Mouse (Mus musculus) spleen, adult 2 months (tissue): ENCODE measurements around the gene Igsf3. TPM values are rescaled to one million over a fixed set of nuclear protein-coding genes. Genes with fewer than 3 reads are reported as not detected.
"Not testable (repeated sequence)": the region's sequence is repeated elsewhere in the genome, so short reads cannot be mapped to it uniquely, and the experiment has no call there.

Experiments
- DNase-seq, 2 experiments: peaks; one replicate each; pipeline versions ENCODE4 v3.0.0 to v3.0.0-alpha.2; 2012 to 2021; ENCODE audit warnings: low spot score in 2 of 2, low read depth in 1 of 2
- H3K27ac ChIP-seq: fragments of 200-500 bp; 2 replicates; pipeline ENCODE4 v1.5.1; 2012; ENCODE audit warnings: low read length, inconsistent platforms; ENCODE audit not compliant: insufficient read depth
- H3K27me3 ChIP-seq: fragments of 200-500 bp; 2 replicates; pipeline ENCODE4 v1.6.1; 2012; ENCODE audit warnings: mild to moderate bottlenecking, moderate library complexity, low read length, inconsistent platforms; ENCODE audit not compliant: control insufficient read depth, insufficient read depth
- H3K36me3 ChIP-seq: fragments of 200-500 bp; 2 replicates; pipeline ENCODE4 v1.6.1; 2012; ENCODE audit warnings: mild to moderate bottlenecking, low read length, inconsistent platforms; ENCODE audit not compliant: control insufficient read depth, insufficient read depth
- H3K4me1 ChIP-seq: fragments of 200-500 bp; 2 replicates; pipeline ENCODE4 v1.6.1; 2011; ENCODE audit warnings: inconsistent platforms; ENCODE audit not compliant: control insufficient read depth, insufficient read depth, insufficient read length
- H3K4me3 ChIP-seq: fragments of 200-500 bp; 2 replicates; pipeline ENCODE4 v1.5.1; 2011; ENCODE audit warnings: mild to moderate bottlenecking, inconsistent platforms; ENCODE audit not compliant: insufficient read depth, insufficient read length; ENCODE audit errors: extremely low read depth
- CTCF ChIP-seq: fragments of 200-500 bp; IDR thresholded peaks from 2 replicates; pipeline ENCODE4 v1.5.1; 2011; ENCODE audit warnings: mild to moderate bottlenecking, inconsistent platforms; ENCODE audit not compliant: insufficient read depth, insufficient read length, insufficient replicate concordance; ENCODE audit errors: extremely low read depth
- POLR2A ChIP-seq: fragments of 200-500 bp; IDR thresholded peaks from 2 replicates; pipeline ENCODE4 v1.6.1; 2011; ENCODE audit warnings: low read depth, low read length, inconsistent platforms
- WGBS: fragments of 180-500 bp; shearing (Covaris S2); methylation state at CpG from one replicate; pipeline ENCODE4 v1.1.7; 2018; 5-methylcytosine and 5-hydroxymethylcytosine counted together
- polyA plus RNA-seq: library from polyadenylated mRNA; depleted of rRNA; stranded (reverse); fragments of >200 nt; gene quantifications from 2 replicates; pipeline ENCODE4 v1.2.3, GENCODE M21; 2012

Igsf3 gene
- polyA plus RNA-seq, 1 experiment: 1.4 TPM

DNA sequence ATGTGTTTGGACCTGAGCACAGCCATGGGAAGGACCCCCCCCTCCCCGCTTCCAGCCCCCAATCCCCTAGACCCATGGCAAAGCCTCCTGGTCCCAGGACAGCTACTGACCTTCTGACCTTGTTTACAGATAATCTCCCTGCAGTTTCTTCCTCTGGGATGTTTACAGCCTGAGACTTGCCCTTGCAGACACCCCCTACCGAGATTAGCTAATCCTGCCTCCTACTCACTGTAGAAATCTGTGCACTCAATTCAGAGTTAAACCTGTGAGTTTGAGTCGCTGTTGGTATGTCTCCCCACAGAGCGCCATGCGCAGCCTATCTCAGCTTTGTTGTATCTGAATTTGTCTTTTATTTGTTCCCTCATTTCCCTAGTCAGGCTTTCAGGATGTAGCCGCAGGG, 35.2 kb downstream of the Igsf3 start:
- no peaks in the 10 kb centered on the region for H3K36me3 ChIP-seq
- no peaks in the 10 kb centered on the region for H3K27me3 ChIP-seq
- no peak overlapping the region for H3K27ac ChIP-seq
- WGBS: 92% methylated on average over 6 of the region's 6 CpGs
- no peak for DNase-seq
- H3K4me1 ChIP-seq: peaks cover 3% of the 10 kb centered on the region; the same call in 1 of the 2 replicates
- no peak overlapping the region for H3K4me3 ChIP-seq
- TF ChIP-seq CTCF: no peak
- TF ChIP-seq POLR2A: no peak

DNA sequence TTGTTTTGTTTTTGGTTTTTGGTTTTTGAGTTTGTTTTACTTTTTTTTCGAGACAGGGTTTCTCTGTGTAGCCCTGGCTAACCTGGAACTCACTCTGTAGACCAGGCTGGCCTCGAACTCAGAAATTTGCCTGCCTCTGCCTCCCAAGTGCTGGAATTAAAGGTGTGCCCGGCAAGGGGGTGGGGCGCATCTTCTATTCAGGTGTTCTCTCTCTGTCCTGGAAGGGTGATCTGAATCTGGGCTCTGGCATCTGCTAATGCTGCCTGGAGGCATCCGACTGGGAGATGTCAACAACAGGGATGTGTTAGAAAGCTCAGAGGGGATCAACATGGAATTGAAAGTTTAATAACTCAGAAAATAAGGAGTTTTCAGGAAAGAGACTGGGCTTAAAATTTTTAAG, 36.1 kb downstream of the Igsf3 start:
- not testable (repeated sequence) for H3K27me3 ChIP-seq, H3K27ac ChIP-seq, DNase-seq, H3K36me3 ChIP-seq, H3K4me3 ChIP-seq, H3K4me1 ChIP-seq
- 89% methylated on average over 5 of the region's 5 CpGs for WGBS

DNA sequence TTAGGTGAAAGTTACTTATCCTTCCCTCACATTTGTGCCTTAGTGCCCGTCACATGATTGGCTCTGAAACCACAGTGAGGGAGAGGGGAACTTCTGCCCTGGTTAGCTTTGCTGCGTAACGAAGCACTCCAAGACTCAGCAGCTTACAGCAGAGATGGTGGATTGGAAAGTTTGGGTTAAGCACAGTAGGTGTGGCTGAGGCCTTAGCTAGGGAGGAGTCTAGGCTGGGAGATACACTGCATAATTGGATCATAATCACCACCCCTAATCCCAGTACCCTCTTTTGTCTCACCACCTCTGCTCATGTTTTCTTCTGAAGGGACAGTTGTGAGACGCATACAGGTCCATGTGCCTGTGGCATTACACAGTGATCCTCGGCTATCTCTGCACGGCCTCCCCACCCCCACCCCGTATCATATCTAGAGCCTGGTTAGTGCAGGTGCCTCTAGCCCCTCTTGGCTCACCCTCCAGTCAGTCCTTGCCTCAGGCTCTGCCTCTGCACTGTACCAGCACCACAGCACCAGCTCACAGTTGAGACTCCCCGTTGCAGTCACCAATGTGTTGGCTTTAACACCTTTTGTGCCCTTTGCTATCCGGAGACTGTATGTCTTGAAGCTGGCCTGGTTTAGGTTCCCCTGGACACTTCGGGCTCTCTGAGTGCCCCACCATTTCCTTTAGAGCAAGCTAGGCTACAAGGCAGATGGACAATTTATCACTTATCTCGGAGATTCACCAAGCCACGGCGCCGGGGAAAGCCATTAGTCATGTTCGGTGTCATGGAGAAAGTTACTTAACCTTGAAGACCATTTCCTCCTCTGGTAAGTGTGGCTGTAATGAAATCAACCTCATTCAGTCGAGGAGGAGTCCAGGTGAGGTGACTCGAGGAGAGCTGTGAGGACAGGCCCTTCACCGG, 42.1 kb downstream of the Igsf3 start:
- WGBS: 61% methylated on average over 18 of the region's 18 CpGs
- no peak for TF ChIP-seq CTCF
- TF ChIP-seq POLR2A: no peak
- no peaks in the 10 kb centered on the region for H3K27me3 ChIP-seq
- DNase-seq: no peak
- no peak overlapping the region for H3K27ac ChIP-seq
- H3K4me1 ChIP-seq: no peaks in the 10 kb centered on the region
- H3K36me3 ChIP-seq: no peaks in the 10 kb centered on the region
- no peak overlapping the region for H3K4me3 ChIP-seq

DNA sequence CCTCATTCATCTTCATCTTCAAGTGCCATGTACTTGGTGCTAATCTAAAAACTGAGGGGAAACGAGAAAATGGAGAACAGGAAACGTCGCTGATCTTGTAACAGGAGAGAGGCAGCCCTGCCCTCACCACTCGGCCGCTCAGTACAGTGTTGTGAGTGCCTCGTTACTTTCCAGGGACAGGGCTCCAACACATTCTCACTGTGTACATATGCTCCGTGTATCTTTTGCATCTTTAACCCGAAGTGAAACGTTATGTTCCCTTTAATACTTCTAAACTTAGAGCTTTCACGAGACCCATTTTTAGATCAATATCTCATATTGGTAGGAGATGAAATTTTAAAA, 42.7 kb downstream of the Igsf3 start:
- Histone ChIP-seq H3K36me3 (no peaks in the 10 kb centered on the region), H3K27me3 (no peaks in the 10 kb centered on the region), H3K4me3 (no peak overlapping the region), H3K4me1 (no peaks in the 10 kb centered on the region), H3K27ac (no peak overlapping the region)
- 44% methylated on average over 10 of the region's 10 CpGs for WGBS
- TF ChIP-seq CTCF (no peak), POLR2A (no peak)
- DNase-seq: no peak

DNA sequence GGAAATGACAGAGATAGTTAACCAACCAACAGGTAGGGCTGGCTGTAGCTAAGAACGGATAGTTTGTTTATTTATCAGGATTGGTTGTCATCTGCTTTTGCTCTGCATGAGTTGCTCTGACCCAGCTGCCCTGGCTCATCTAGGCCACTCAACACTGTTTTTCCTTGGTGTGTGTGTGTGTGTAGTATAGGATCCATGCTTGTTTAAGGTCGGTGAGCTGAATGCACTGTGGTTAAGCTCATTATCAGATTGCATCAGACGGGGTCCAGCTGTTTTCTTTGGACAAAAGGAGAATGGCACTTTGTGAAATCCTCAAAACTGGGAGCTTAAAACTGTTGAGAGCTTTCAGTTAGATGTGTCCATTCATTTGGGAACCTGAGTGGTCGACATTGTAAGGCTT, 46.3 kb downstream of the Igsf3 start:
- 82% methylated on average over 4 of the region's 4 CpGs for WGBS
- Histone ChIP-seq H3K27me3 (no peaks in the 10 kb centered on the region), H3K4me1 (no peaks in the 10 kb centered on the region), H3K36me3 (no peaks in the 10 kb centered on the region), H3K4me3 (no peak overlapping the region), H3K27ac (no peak overlapping the region)
- DNase-seq: no peak
- TF ChIP-seq CTCF: no peak
- TF ChIP-seq POLR2A: no peak

DNA sequence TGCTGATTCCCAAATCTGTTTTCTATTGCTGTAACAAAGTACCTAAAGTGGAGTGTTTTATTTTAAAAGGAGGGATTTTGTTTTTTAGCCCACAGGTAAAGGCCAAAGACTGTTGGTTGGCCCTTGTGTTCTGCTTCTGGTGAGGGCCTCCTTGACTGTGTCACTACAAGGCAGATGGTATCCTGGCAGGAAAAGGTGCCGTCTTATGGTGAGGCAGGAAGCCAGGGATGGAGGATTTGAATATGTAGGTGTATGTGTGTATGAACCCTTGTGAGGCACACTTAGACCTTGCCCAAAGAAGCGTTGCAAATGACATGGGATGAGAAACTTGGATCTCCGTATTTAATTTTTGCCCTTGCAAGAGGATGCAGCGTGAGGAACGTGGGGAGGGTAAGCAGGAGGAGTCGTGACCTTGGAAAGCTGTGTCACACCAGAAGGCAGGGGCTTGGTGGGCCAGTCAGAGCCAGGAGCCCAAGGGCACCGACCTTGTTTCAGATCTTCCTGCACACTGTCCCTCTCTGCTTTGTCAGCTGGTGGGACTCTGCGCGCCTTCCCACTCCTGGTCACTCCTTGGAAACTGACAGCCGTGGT, 47.5 kb downstream of the Igsf3 start:
- DNase-seq: no peak
- no peak for TF ChIP-seq CTCF
- no peak for TF ChIP-seq POLR2A
- H3K27me3 ChIP-seq: no peaks in the 10 kb centered on the region
- WGBS: 91% methylated on average over 10 of the region's 10 CpGs
- H3K4me3 ChIP-seq: no peak overlapping the region
- no peak overlapping the region for H3K27ac ChIP-seq
- no peaks in the 10 kb centered on the region for H3K36me3 ChIP-seq
- no peaks in the 10 kb centered on the region for H3K4me1 ChIP-seq

DNA sequence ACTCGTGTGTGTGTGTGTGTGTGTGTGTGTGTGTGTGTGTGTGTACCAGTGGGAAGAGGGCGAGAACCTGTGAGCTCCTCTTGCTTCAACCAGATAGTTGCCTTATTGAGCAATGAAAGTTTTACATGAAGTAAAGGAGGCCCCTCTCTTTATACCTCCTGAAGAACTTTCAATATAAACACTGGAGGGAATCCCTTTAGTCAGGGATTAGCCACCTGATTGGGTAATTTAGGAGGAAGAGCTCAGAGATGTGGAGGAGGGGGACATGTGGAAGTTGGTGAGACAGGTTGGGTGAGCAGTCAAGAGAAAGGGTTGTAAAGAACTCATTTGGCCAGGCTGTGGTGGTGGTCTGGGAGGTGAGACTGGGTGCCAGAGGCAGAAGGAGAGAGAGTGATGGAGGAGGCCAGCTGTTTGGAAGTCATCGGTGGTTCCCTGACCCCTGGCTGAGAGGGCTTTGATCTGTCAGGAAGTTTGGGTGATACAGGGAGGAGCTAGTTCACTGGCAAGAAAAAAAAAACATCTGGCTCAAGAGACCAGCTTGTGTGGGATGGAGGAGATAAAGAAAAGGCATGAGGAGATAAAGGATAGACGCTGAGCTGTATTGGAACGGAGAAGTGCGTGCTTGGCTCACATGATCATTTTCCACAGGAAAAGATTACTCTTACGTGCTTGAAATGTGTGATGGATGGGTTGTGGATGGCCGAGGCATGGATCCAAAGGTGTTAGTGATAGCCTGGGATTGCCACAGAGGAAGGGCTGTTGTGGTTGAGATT, 53.3 kb downstream of the Igsf3 start:
- no peaks in the 10 kb centered on the region for H3K36me3 ChIP-seq
- no peak for DNase-seq
- no peak for TF ChIP-seq POLR2A
- TF ChIP-seq CTCF: no peak
- 63% methylated on average over 8 of the region's 8 CpGs for WGBS
- no peak overlapping the region; the same call in 1 of the 2 replicates for H3K27ac ChIP-seq
- no peak overlapping the region for H3K4me3 ChIP-seq
- no peaks in the 10 kb centered on the region; the same call in 1 of the 2 replicates for H3K4me1 ChIP-seq
- no peaks in the 10 kb centered on the region for H3K27me3 ChIP-seq
